Mouse (Mus musculus): ENCODE data around the gene Itpkb.

Gene Itpkb

GRCm38 (mm10) chr1:180462983-180463475 is 132.7 kb downstream of the Itpkb start:
- DNase-seq (ENCODE audit: low spot score): no peak

- no peak for DNase-seq (ENCODE audit: low spot score)
These were observed 134.1 kb downstream of the Itpkb start for GRCm38 (mm10) chr1:180464357-180464756.

- no peak for DNase-seq (ENCODE audit: low spot score)
These were observed 135.3 kb downstream of the Itpkb start for GRCm38 (mm10) chr1:180465620-180466019.

- no peak for DNase-seq (ENCODE audit: low spot score)
These were observed 137.7 kb downstream of the Itpkb start for GRCm38 (mm10) chr1:180468004-180468403.

GRCm38 (mm10) chr1:180473566-180473965 is 143.3 kb downstream of the Itpkb start:
- DNase-seq (ENCODE audit: low spot score): no peak
